Mouse (Mus musculus): ENCODE measurements around the gene Gm1113. TPM values are rescaled to one million over a fixed set of nuclear protein-coding genes. Genes with fewer than 3 reads are reported as not detected.

The Gm1113 gene
- polyA plus RNA-seq (2014; fragmentation: Nextera tagmentation; extraction: Ambion mirVana), result not detected in 2 replicates

- no peak within 1 kb of the TSS for H3K9ac ChIP-seq (ENCODE audit: low read length)
- H3K9me3 ChIP-seq (ENCODE audit: control insufficient read depth, low read length), result no peaks in the 10 kb centered on the region
- DNase-seq (ENCODE audit: low spot score) (no peak), ATAC-seq (ENCODE audit: insufficient read depth, low FRiP score, low TSS enrichment) (no peak)
- H3K27ac ChIP-seq (ENCODE audit: low read depth, low read length), result no peak within 1 kb of the TSS
- H3K27me3 ChIP-seq (ENCODE audit: control insufficient read depth, insufficient read depth, low read length), result no peaks in the 10 kb centered on the region
- no peaks in the 10 kb centered on the region for H3K36me3 ChIP-seq (ENCODE audit: control insufficient read depth, insufficient read depth, low read length)
- no peak within 1 kb of the TSS for H3K4me2 ChIP-seq (ENCODE audit: low read depth)
- no peak within 1 kb of the TSS for H3K4me3 ChIP-seq (ENCODE audit: low read depth, low read length)
- 77% methylated on average over 3 of the region's 3 CpGs for WGBS
- H3K4me1 ChIP-seq (ENCODE audit: control insufficient read depth, insufficient read depth, low read length), result no peaks in the 10 kb centered on the region
Observed at GRCm38 (mm10) chr9:35518169-35518568, at the start of gene Gm1113. Gene Gm1113 (minus strand): TSS chr9:35518269.

GRCm38 (mm10) chr9:35564536-35565240 lies 46.6 kb upstream of the Gm1113 start:
- Histone ChIP-seq H3K36me3 (ENCODE audit: control insufficient read depth, insufficient read depth, low read length) (peaks cover 4% of the 10 kb centered on the region; the same call in 1 of the 2 replicates), H3K4me1 (ENCODE audit: control insufficient read depth, insufficient read depth, low read length) (no peaks in the 10 kb centered on the region), H3K4me3 (ENCODE audit: low read depth, low read length) (no peak overlapping the region), H3K27me3 (ENCODE audit: control insufficient read depth, insufficient read depth, low read length) (no peaks in the 10 kb centered on the region), H3K27ac (ENCODE audit: low read depth, low read length) (no peak overlapping the region), H3K9ac (ENCODE audit: low read length) (no peak overlapping the region), H3K9me3 (ENCODE audit: control insufficient read depth, low read length) (no peaks in the 10 kb centered on the region), H3K4me2 (ENCODE audit: low read depth) (no peak overlapping the region)
- ATAC-seq (ENCODE audit: insufficient read depth, low FRiP score, low TSS enrichment) (no peak), DNase-seq (ENCODE audit: low spot score) (no peak)
- 96% methylated on average over 5 of the region's 5 CpGs for WGBS

- 92% methylated on average over 6 of the region's 6 CpGs for WGBS
- H3K4me2 ChIP-seq (ENCODE audit: low read depth), result no peak overlapping the region
Observed at GRCm38 (mm10) chr9:35561583-35561982, 43.5 kb upstream of the Gm1113 start.

GRCm38 (mm10) chr9:35561076-35561475 lies 43.0 kb upstream of the Gm1113 start:
- no peak overlapping the region for H3K9ac ChIP-seq (ENCODE audit: low read length)
- no peak for ATAC-seq (ENCODE audit: insufficient read depth, low FRiP score, low TSS enrichment)
- DNase-seq (ENCODE audit: low spot score), result no peak

More at GRCm38 (mm10) chr9:35561583-35561982, 43.5 kb upstream of the Gm1113 start:
- no peaks in the 10 kb centered on the region for H3K27me3 ChIP-seq (ENCODE audit: control insufficient read depth, insufficient read depth, low read length)
- peaks cover 3% of the 10 kb centered on the region; the same call in 1 of the 2 replicates for H3K36me3 ChIP-seq (ENCODE audit: control insufficient read depth, insufficient read depth, low read length)
- no peak overlapping the region for H3K4me3 ChIP-seq (ENCODE audit: low read depth, low read length)
- no peak overlapping the region for H3K27ac ChIP-seq (ENCODE audit: low read depth, low read length)
- ATAC-seq (ENCODE audit: insufficient read depth, low FRiP score, low TSS enrichment) (no peak), DNase-seq (ENCODE audit: low spot score) (no peak)
- H3K9me3 ChIP-seq (ENCODE audit: control insufficient read depth, low read length), result no peaks in the 10 kb centered on the region
- H3K9ac ChIP-seq (ENCODE audit: low read length), result no peak overlapping the region
- H3K4me1 ChIP-seq (ENCODE audit: control insufficient read depth, insufficient read depth, low read length), result no peaks in the 10 kb centered on the region

GRCm38 (mm10) chr9:35559009-35559890 lies 41.2 kb upstream of the Gm1113 start:
- WGBS, result 3% methylated on average over 31 of the region's 31 CpGs
- Histone ChIP-seq H3K27ac (ENCODE audit: low read depth, low read length) (no peak overlapping the region), H3K36me3 (ENCODE audit: control insufficient read depth, insufficient read depth, low read length) (no peaks in the 10 kb centered on the region)

More at GRCm38 (mm10) chr9:35561076-35561475, 43.0 kb upstream of the Gm1113 start:
- H3K4me3 ChIP-seq (ENCODE audit: low read depth, low read length), result no peak overlapping the region
- H3K4me2 ChIP-seq (ENCODE audit: low read depth), result no peak overlapping the region
- H3K27ac ChIP-seq (ENCODE audit: low read depth, low read length), result no peak overlapping the region
- H3K36me3 ChIP-seq (ENCODE audit: control insufficient read depth, insufficient read depth, low read length), result no peaks in the 10 kb centered on the region; the same call in 1 of the 2 replicates
- H3K9me3 ChIP-seq (ENCODE audit: control insufficient read depth, low read length), result no peaks in the 10 kb centered on the region
- 94% methylated on average over 11 of the region's 11 CpGs for WGBS
- H3K27me3 ChIP-seq (ENCODE audit: control insufficient read depth, insufficient read depth, low read length), result no peaks in the 10 kb centered on the region
- H3K4me1 ChIP-seq (ENCODE audit: control insufficient read depth, insufficient read depth, low read length), result no peaks in the 10 kb centered on the region

GRCm38 (mm10) chr9:35558257-35559008 lies 40.4 kb upstream of the Gm1113 start, which contains the start of the genes Ddx25 and Pus3:
Gene Ddx25 (minus strand): TSS chr9:35558528.
Gene Pus3 (plus strand): TSS chr9:35558595.
- Histone ChIP-seq H3K4me3 (ENCODE audit: low read depth, low read length) (peak within 1 kb of the TSS; percentile 73), H3K9ac (ENCODE audit: low read length) (peak within 1 kb of the TSS; percentile 70), H3K27me3 (ENCODE audit: control insufficient read depth, insufficient read depth, low read length) (no peaks in the 10 kb centered on the region), H3K4me1 (ENCODE audit: control insufficient read depth, insufficient read depth, low read length) (no peaks in the 10 kb centered on the region), H3K9me3 (ENCODE audit: control insufficient read depth, low read length) (no peaks in the 10 kb centered on the region), H3K4me2 (ENCODE audit: low read depth) (peak within 1 kb of the TSS; percentile 90), H3K27ac (ENCODE audit: low read depth, low read length) (peak within 1 kb of the TSS; percentile 14; the same call in 1 of the 2 replicates), H3K36me3 (ENCODE audit: control insufficient read depth, insufficient read depth, low read length) (no peaks in the 10 kb centered on the region)
- DNase-seq (ENCODE audit: low spot score) (peak; percentile 87), ATAC-seq (ENCODE audit: insufficient read depth, low FRiP score, low TSS enrichment) (peak; percentile 82)
- WGBS, result 1% methylated on average over 57 of the region's 59 CpGs

More at GRCm38 (mm10) chr9:35559009-35559890, 41.2 kb upstream of the Gm1113 start:
- H3K4me3 ChIP-seq (ENCODE audit: low read depth, low read length), result peak overlapping the region; percentile 73
- peak; percentile 88 for ATAC-seq (ENCODE audit: insufficient read depth, low FRiP score, low TSS enrichment)
- DNase-seq (ENCODE audit: low spot score), result peak; percentile 93
- peak overlapping the region; percentile 90 for H3K4me2 ChIP-seq (ENCODE audit: low read depth)
- no peaks in the 10 kb centered on the region for H3K27me3 ChIP-seq (ENCODE audit: control insufficient read depth, insufficient read depth, low read length)
- H3K9ac ChIP-seq (ENCODE audit: low read length), result peak overlapping the region; percentile 70
- H3K9me3 ChIP-seq (ENCODE audit: control insufficient read depth, low read length), result no peaks in the 10 kb centered on the region
- no peaks in the 10 kb centered on the region for H3K4me1 ChIP-seq (ENCODE audit: control insufficient read depth, insufficient read depth, low read length)

- no peak overlapping the region for H3K4me2 ChIP-seq (ENCODE audit: low read depth)
- H3K27ac ChIP-seq (ENCODE audit: low read depth, low read length), result no peak overlapping the region
- H3K9ac ChIP-seq (ENCODE audit: low read length), result no peak overlapping the region
- ATAC-seq (ENCODE audit: insufficient read depth, low FRiP score, low TSS enrichment), result no peak
- no peaks in the 10 kb centered on the region for H3K27me3 ChIP-seq (ENCODE audit: control insufficient read depth, insufficient read depth, low read length)
- no peaks in the 10 kb centered on the region for H3K4me1 ChIP-seq (ENCODE audit: control insufficient read depth, insufficient read depth, low read length)
- no peak for DNase-seq (ENCODE audit: low spot score)
- 88% methylated on average over 12 of the region's 12 CpGs for WGBS
- no peaks in the 10 kb centered on the region for H3K36me3 ChIP-seq (ENCODE audit: control insufficient read depth, insufficient read depth, low read length)
- no peak overlapping the region for H3K4me3 ChIP-seq (ENCODE audit: low read depth, low read length)
- no peaks in the 10 kb centered on the region for H3K9me3 ChIP-seq (ENCODE audit: control insufficient read depth, low read length)
Observed at GRCm38 (mm10) chr9:35556494-35557102, 38.5 kb upstream of the Gm1113 start.

- Histone ChIP-seq H3K27me3 (ENCODE audit: control insufficient read depth, insufficient read depth, low read length) (no peaks in the 10 kb centered on the region), H3K36me3 (ENCODE audit: control insufficient read depth, insufficient read depth, low read length) (no peaks in the 10 kb centered on the region), H3K9me3 (ENCODE audit: control insufficient read depth, low read length) (no peaks in the 10 kb centered on the region), H3K4me1 (ENCODE audit: control insufficient read depth, insufficient read depth, low read length) (no peaks in the 10 kb centered on the region), H3K9ac (ENCODE audit: low read length) (no peak overlapping the region), H3K4me2 (ENCODE audit: low read depth) (no peak overlapping the region), H3K4me3 (ENCODE audit: low read depth, low read length) (no peak overlapping the region), H3K27ac (ENCODE audit: low read depth, low read length) (no peak overlapping the region)
- 83% methylated on average over 9 of the region's 9 CpGs for WGBS
- no peak for DNase-seq (ENCODE audit: low spot score)
- no peak for ATAC-seq (ENCODE audit: insufficient read depth, low FRiP score, low TSS enrichment)
Observed at GRCm38 (mm10) chr9:35548455-35548854, 30.4 kb upstream of the Gm1113 start.
